Mouse (Mus musculus) liver, embryonic 16.5 days (tissue): ENCODE results near the gene Zfp598. TPM values are rescaled to one million over a fixed set of nuclear protein-coding genes. Genes with fewer than 3 reads are reported as not detected.

Source experiments
- ATAC-seq: fragments of 200-750 bp; cut with Nextera tagmentation; 2 replicates; pipeline ENCODE4 v1.8.0; 2017; ENCODE audit warnings: low read depth, mild to moderate bottlenecking, moderate number of reproducible peaks, moderate library complexity
- H3K27ac ChIP-seq: fragments of 300-500 bp; sonication (generic); 2 replicates; pipeline ENCODE4 v1.5.1; 2014; ENCODE audit warnings: mild to moderate bottlenecking, low read length
- H3K27me3 ChIP-seq: fragments of 300-500 bp; sonication (generic); 2 replicates; pipeline ENCODE4 v1.6.1; 2014; ENCODE audit warnings: low read depth, low read length, mixed read lengths; ENCODE audit not compliant: control insufficient read depth, insufficient read depth
- H3K36me3 ChIP-seq: fragments of 300-500 bp; sonication (generic); 2 replicates; pipeline ENCODE4 v1.6.1; 2014; ENCODE audit warnings: mild to moderate bottlenecking; ENCODE audit not compliant: control insufficient read depth, insufficient read depth
- H3K4me1 ChIP-seq: fragments of 300-500 bp; sonication (generic); 2 replicates; pipeline ENCODE4 v1.6.1; 2014; ENCODE audit warnings: low read depth, low read length, mixed read lengths; ENCODE audit not compliant: control insufficient read depth
- H3K4me2 ChIP-seq: fragments of 300-500 bp; sonication (generic); 2 replicates; pipeline ENCODE4 v1.6.1; 2014; ENCODE audit warnings: low read depth, low read length, mixed read lengths
- H3K4me3 ChIP-seq: fragments of 300-500 bp; sonication (generic); 2 replicates; pipeline ENCODE4 v1.5.1; 2014; ENCODE audit warnings: low read depth, mild to moderate bottlenecking, low read length
- H3K9ac ChIP-seq: fragments of 300-500 bp; sonication (generic); 2 replicates; pipeline ENCODE4 v1.6.1; 2014; ENCODE audit warnings: low read depth, low read length
- H3K9me3 ChIP-seq: fragments of 300-500 bp; sonication (generic); replicated peaks from 2 replicates; pipeline ENCODE4 v1.6.1; 2016; ENCODE audit warnings: low read length; ENCODE audit not compliant: control insufficient read depth
- WGBS: fragments of 180-500 bp; shearing (Covaris S2); extraction: QIAGEN DNeasy Blood & Tissue Kit; methylation state at CpG from one replicate; pipeline ENCODE4 v1.1.7; 2014; ENCODE audit not compliant: insufficient replicate concordance; 5-methylcytosine and 5-hydroxymethylcytosine counted together
- polyA plus RNA-seq: library from polyadenylated mRNA; unstranded; fragments of >200 nt; fragmentation: Nextera tagmentation; extraction: Ambion mirVana; gene quantifications from 2 replicates; pipeline ENCODE4 v1.2.1, GENCODE M21; 2015

Gene Zfp598
- polyA plus RNA-seq, 1 experiment from 2014 or later, result 8.7 TPM

- no peak overlapping the region for H3K4me3 ChIP-seq
- peaks cover 22% of the 10 kb centered on the region for H3K36me3 ChIP-seq
Measured at GRCm38 (mm10) chr17:24701251-24701650, 31.8 kb downstream of the Zfp598 start.

GRCm38 (mm10) chr17:24705821-24706220 lies 36.3 kb downstream of the Zfp598 start:
- Histone ChIP-seq H3K4me2 (no peak overlapping the region), H3K9me3 (no peaks in the 10 kb centered on the region), H3K27me3 (no peaks in the 10 kb centered on the region), H3K9ac (no peak overlapping the region), H3K4me3 (no peak overlapping the region), H3K4me1 (peaks cover 20% of the 10 kb centered on the region), H3K27ac (no peak overlapping the region), H3K36me3 (peaks cover 21% of the 10 kb centered on the region)
- WGBS, result 80% methylated on average over 3 of the region's 3 CpGs
- ATAC-seq, result no peak

More at GRCm38 (mm10) chr17:24701251-24701650, 31.8 kb downstream of the Zfp598 start:
- 75% methylated on average over 9 of the region's 9 CpGs for WGBS
- no peaks in the 10 kb centered on the region for H3K9me3 ChIP-seq
- H3K27ac ChIP-seq, result no peak overlapping the region
- no peak for ATAC-seq
- H3K4me2 ChIP-seq, result no peak overlapping the region
- peaks cover 13% of the 10 kb centered on the region for H3K4me1 ChIP-seq
- no peaks in the 10 kb centered on the region for H3K27me3 ChIP-seq
- H3K9ac ChIP-seq, result no peak overlapping the region

DNA sequence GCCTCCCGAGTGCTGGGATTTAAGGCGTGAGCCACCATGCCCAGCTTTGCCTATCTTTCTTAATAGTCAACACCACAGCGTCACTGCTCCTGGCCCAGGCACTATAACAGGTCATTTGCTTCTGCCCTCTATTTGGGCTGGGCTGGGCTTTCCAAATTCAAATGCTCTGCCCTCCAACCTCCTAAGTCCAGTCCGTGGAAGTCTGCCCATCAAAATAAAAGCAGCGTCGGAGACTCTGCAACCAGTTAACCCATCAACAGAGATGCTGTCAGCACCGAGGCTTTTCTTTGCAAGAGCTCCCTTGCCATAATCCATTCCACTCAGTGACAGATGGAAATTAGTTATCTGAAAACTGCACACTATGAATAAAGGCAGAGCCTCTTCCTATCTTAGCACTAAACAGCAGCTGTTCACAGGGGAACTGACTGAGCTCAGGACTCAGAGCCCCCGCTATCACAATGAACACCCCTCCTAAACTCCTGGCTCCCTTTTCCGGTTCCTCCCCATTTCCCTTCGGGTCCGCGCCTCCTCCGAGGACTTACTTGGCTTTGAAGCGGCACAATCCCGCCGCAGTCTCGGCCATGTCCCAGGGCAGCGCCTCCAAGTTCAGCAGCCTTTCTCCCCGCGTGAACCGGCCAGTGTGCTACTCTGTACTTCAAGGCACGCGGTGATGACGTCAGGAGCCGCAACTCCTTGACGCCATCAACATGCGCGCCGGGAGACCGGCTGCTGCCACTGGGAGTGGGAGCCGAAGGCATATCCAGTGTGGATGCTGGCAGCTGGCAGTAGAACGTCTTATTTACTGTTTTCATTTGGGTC lies 37.7 kb downstream of the Zfp598 start, which contains the start of gene Tbl3:
Gene Tbl3 (minus strand): TSS at position 679 of the 819 bp plus-strand sequence.
- Histone ChIP-seq H3K4me3 (peak within 1 kb of the TSS; percentile 73), H3K27ac (peak within 1 kb of the TSS; percentile 83), H3K27me3 (no peaks in the 10 kb centered on the region), H3K36me3 (peaks cover 9% of the 10 kb centered on the region), H3K4me1 (peaks cover 20% of the 10 kb centered on the region), H3K4me2 (peak within 1 kb of the TSS; percentile 82), H3K9ac (peak within 1 kb of the TSS; percentile 66), H3K9me3 (no peaks in the 10 kb centered on the region)
- ATAC-seq, result peak; percentile 86
- WGBS, result 1% methylated on average over 32 of the region's 32 CpGs

GRCm38 (mm10) chr17:24707801-24708425 lies 38.4 kb downstream of the Zfp598 start:
- no peaks in the 10 kb centered on the region for H3K9me3 ChIP-seq
- no peaks in the 10 kb centered on the region for H3K27me3 ChIP-seq
- H3K4me1 ChIP-seq, result peaks cover 20% of the 10 kb centered on the region
- peak; percentile 45 for ATAC-seq
- H3K36me3 ChIP-seq, result peaks cover 9% of the 10 kb centered on the region
- H3K4me3 ChIP-seq, result peak overlapping the region; percentile 73
- peak overlapping the region; percentile 82 for H3K4me2 ChIP-seq
- peak overlapping the region; percentile 83 for H3K27ac ChIP-seq
- peak overlapping the region; percentile 66 for H3K9ac ChIP-seq
- 2% methylated on average over 24 of the region's 24 CpGs for WGBS

- Histone ChIP-seq H3K9ac (no peak overlapping the region), H3K36me3 (peaks cover 8% of the 10 kb centered on the region), H3K27me3 (no peaks in the 10 kb centered on the region), H3K4me3 (peak overlapping the region; percentile 73), H3K9me3 (no peaks in the 10 kb centered on the region), H3K4me1 (peaks cover 20% of the 10 kb centered on the region), H3K4me2 (peak overlapping the region; percentile 82), H3K27ac (no peak overlapping the region)
- ATAC-seq, result no peak
- WGBS, result 18% methylated on average over 2 of the region's 2 CpGs
Measured at GRCm38 (mm10) chr17:24708646-24709045, 39.2 kb downstream of the Zfp598 start.

GRCm38 (mm10) chr17:24715556-24715955 lies 46.1 kb downstream of the Zfp598 start:
- Histone ChIP-seq H3K9me3 (no peaks in the 10 kb centered on the region), H3K9ac (no peak overlapping the region), H3K27me3 (no peaks in the 10 kb centered on the region), H3K4me1 (peaks cover 9% of the 10 kb centered on the region), H3K4me2 (no peak overlapping the region), H3K27ac (no peak overlapping the region), H3K4me3 (no peak overlapping the region), H3K36me3 (no peaks in the 10 kb centered on the region; the same call in 1 of the 2 replicates)
- WGBS, result 70% methylated on average over 6 of the region's 6 CpGs
- no peak for ATAC-seq

- H3K27me3 ChIP-seq, result no peaks in the 10 kb centered on the region
- H3K9me3 ChIP-seq, result no peaks in the 10 kb centered on the region
- no peak overlapping the region for H3K4me2 ChIP-seq
- no peak overlapping the region for H3K27ac ChIP-seq
- no peak overlapping the region for H3K4me3 ChIP-seq
- H3K4me1 ChIP-seq, result peaks cover 9% of the 10 kb centered on the region
- H3K9ac ChIP-seq, result no peak overlapping the region
- H3K36me3 ChIP-seq, result peaks cover under 1% of the 10 kb centered on the region
- WGBS, result 87% methylated on average over 15 of the region's 15 CpGs
- ATAC-seq, result no peak
Measured at GRCm38 (mm10) chr17:24716166-24716682, 46.7 kb downstream of the Zfp598 start.

- 63% methylated on average over 4 of the region's 4 CpGs for WGBS
- no peak within 1 kb of the TSS; the same call in 1 of the 2 replicates for H3K9ac ChIP-seq
- no peaks in the 10 kb centered on the region for H3K9me3 ChIP-seq
- peak within 1 kb of the TSS; percentile 74 for H3K4me2 ChIP-seq
- no peaks in the 10 kb centered on the region for H3K27me3 ChIP-seq
- H3K4me3 ChIP-seq, result peak within 1 kb of the TSS; percentile 93
- no peak for ATAC-seq
- no peak within 1 kb of the TSS for H3K27ac ChIP-seq
- peaks cover 9% of the 10 kb centered on the region for H3K36me3 ChIP-seq
- H3K4me1 ChIP-seq, result peaks cover 27% of the 10 kb centered on the region
Measured at GRCm38 (mm10) chr17:24717943-24718342, 48.5 kb downstream of the Zfp598 start, which contains the start of the genes Rnf151 and Rps2. TSS of gene Rnf151 (minus strand) at chr17:24718063. TSS of gene Rps2 (plus strand) at chr17:24718116.
